Mouse (Mus musculus): ENCODE measurements around the gene Rasd1. TPM values are rescaled to one million over a fixed set of nuclear protein-coding genes. Genes with fewer than 3 reads are reported as not detected.

Gene Rasd1
- polyA plus RNA-seq (2016; fragmentation: Nextera tagmentation; extraction: Ambion mirVana): 1.0 and 1.1 TPM in 2 replicates

DNA sequence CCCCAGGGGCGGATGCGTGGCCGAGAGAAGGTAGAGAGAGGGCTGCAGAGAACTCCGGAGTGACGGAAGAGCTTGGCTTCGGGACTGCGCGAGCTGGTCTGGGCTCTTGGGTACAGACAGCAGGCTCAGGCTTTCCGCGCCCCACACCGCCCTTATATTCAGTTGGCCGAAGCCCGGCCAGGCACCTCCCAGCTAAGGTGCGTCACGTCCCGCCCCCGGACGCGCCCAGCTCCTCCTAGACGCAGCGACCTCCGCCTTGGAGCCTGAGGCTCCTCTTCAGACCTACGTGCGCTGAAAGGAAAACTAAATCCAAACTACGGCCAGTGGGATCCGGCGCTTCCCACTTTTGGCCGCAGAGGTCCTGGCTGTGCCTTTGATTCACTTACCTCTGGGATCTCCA is at the start of gene Rasd1:
Gene Rasd1 (minus strand): TSS at position 127 of the 400 bp plus-strand sequence.
- H3K9me3 ChIP-seq (replicated peaks): no peaks in the 10 kb centered on the region
- H3K27ac ChIP-seq: peak within 1 kb of the TSS; percentile 74
- H3K4me1 ChIP-seq: peaks cover 58% of the 10 kb centered on the region
- H3K4me3 ChIP-seq: peak within 1 kb of the TSS; percentile 60
- peaks cover 29% of the 10 kb centered on the region for H3K36me3 ChIP-seq
- WGBS: under 1% methylated on average over 28 of the region's 28 CpGs
- peak; percentile 83 for DNase-seq (ENCODE audit: low spot score)
- H3K27me3 ChIP-seq (ENCODE audit: low read depth, poor library complexity, severe bottlenecking): peaks cover 43% of the 10 kb centered on the region

DNA sequence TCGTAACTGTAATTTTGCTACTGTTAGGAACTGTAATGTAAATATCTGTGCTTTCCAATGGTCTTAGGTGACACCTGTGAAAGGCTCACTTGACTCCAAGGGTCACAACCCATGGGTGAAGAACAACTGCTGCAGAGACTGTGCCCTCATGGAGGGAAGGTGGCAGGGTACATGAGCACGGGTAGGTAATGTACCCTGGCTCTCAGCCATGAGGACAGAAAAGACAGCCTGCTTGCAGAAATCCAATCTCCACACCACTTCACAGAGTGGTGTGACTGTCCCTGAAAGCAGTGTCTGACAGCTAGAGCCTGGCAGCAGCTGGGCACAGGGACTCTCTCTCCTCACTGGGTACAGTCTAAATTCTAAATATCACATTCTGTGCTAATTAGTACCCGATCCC is 46.8 kb upstream of the Rasd1 start:
- Histone ChIP-seq H3K36me3 (no peaks in the 10 kb centered on the region), H3K27me3 (ENCODE audit: low read depth, poor library complexity, severe bottlenecking) (no peaks in the 10 kb centered on the region), H3K4me1 (peaks cover 11% of the 10 kb centered on the region), H3K4me3 (no peak overlapping the region), H3K9me3 (replicated peaks) (no peaks in the 10 kb centered on the region), H3K27ac (no peak overlapping the region)
- DNase-seq (ENCODE audit: low spot score): no peak
- WGBS: 91% methylated on average over 3 of the region's 3 CpGs

DNA sequence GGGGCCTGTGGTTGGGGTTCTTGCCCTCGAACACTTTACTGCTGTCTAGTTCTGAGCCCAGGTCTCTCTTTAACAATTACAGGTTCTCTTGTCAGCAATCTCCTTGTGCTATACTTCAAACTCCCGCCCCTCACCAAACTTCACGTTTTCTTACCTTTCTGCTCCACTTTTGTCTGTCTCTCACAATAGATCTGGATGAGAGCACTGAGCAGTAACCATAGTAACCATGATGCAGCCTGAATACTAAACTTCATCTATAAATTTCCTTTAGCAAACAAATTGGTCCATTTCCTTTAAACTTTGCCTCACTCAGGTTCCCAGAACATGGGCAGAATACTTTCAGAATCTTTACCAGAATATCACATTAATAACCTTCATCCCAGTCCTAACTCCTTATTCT is 44.7 kb upstream of the Rasd1 start:
- no peaks in the 10 kb centered on the region for H3K27me3 ChIP-seq (ENCODE audit: low read depth, poor library complexity, severe bottlenecking)
- H3K4me3 ChIP-seq: no peak overlapping the region
- DNase-seq (ENCODE audit: low spot score): no peak
- H3K4me1 ChIP-seq: no peaks in the 10 kb centered on the region
- H3K27ac ChIP-seq: no peak overlapping the region
- H3K9me3 ChIP-seq (replicated peaks): no peaks in the 10 kb centered on the region
- H3K36me3 ChIP-seq: no peaks in the 10 kb centered on the region
- 86% methylated on average over 3 of the region's 3 CpGs for WGBS

DNA sequence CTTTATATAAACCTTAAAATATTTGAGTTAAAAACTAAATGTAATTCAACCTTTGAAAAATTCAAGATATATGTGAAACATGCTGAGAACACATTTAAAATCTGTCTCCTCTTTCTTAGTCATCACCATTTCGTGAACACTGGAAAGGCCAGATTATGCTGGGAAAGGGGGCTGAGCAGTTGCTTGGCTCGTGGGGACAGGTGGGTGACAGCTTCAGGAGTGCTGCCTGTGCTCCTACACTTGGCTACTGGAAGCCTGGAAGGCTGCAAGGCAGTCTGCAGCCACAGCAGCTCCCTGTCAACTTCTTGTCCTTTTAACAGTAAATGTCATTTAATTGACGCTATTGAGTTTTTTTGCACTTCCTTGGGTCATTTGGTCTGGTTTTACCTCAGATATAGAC is 41.1 kb upstream of the Rasd1 start:
- H3K27ac ChIP-seq: no peak overlapping the region
- no peaks in the 10 kb centered on the region for H3K36me3 ChIP-seq
- H3K9me3 ChIP-seq (replicated peaks): no peaks in the 10 kb centered on the region
- WGBS: 78% methylated on average over 3 of the region's 3 CpGs
- H3K4me3 ChIP-seq: no peak overlapping the region
- no peak for DNase-seq (ENCODE audit: low spot score)
- H3K27me3 ChIP-seq (ENCODE audit: low read depth, poor library complexity, severe bottlenecking): no peaks in the 10 kb centered on the region
- no peaks in the 10 kb centered on the region for H3K4me1 ChIP-seq

DNA sequence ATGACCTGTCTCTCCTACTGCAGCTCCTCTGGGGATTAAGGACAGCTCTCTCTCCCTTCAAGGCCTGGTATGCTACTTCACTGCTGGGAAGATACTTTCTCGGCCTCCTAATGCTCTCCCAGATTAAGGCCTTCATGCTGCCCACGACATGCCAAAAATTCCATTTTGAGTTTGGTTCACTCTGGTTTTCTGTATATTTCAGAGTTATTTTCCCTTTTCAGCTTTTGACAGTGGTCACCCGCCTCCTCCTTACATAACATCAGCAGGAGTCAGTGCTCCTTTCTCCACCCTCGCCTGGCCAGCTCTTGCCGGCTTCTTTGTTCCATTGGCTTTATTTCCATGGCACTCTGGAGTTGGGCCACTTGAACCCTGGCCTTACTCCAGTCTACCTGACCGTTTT is 40.0 kb upstream of the Rasd1 start:
- H3K9me3 ChIP-seq (replicated peaks): no peaks in the 10 kb centered on the region

DNA sequence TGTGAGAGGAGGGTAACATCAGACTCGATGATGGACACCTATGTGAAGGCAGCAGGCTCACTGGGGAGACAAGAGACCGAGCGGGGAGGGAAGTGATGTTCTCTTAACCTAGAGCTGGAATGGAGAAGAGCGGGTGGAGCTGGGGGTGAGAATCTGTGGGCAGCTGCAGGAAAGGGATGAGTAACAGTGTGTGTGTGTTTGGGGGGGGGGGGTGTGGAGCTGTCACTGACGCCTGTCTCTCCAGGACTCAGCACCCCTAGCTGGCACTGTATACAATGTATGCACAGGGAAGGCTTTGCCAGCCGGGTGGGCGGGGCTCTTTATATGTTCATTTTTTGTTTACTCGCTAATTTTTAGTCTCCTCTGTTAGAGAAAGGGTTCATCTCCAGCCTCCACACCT is 39.1 kb upstream of the Rasd1 start:
- DNase-seq (ENCODE audit: low spot score): no peak
- Histone ChIP-seq H3K4me3 (no peak overlapping the region), H3K27ac (no peak overlapping the region), H3K27me3 (ENCODE audit: low read depth, poor library complexity, severe bottlenecking) (no peaks in the 10 kb centered on the region), H3K36me3 (no peaks in the 10 kb centered on the region), H3K9me3 (replicated peaks) (no peaks in the 10 kb centered on the region), H3K4me1 (no peaks in the 10 kb centered on the region)
- 89% methylated on average over 8 of the region's 8 CpGs for WGBS

More for the DNA sequence above, 40.0 kb upstream of the Rasd1 start:
- Histone ChIP-seq H3K36me3 (no peaks in the 10 kb centered on the region), H3K4me1 (no peaks in the 10 kb centered on the region), H3K27me3 (ENCODE audit: low read depth, poor library complexity, severe bottlenecking) (no peaks in the 10 kb centered on the region), H3K4me3 (no peak overlapping the region), H3K27ac (no peak overlapping the region)
- WGBS: 83% methylated on average over 6 of the region's 6 CpGs
- no peak for DNase-seq (ENCODE audit: low spot score)

DNA sequence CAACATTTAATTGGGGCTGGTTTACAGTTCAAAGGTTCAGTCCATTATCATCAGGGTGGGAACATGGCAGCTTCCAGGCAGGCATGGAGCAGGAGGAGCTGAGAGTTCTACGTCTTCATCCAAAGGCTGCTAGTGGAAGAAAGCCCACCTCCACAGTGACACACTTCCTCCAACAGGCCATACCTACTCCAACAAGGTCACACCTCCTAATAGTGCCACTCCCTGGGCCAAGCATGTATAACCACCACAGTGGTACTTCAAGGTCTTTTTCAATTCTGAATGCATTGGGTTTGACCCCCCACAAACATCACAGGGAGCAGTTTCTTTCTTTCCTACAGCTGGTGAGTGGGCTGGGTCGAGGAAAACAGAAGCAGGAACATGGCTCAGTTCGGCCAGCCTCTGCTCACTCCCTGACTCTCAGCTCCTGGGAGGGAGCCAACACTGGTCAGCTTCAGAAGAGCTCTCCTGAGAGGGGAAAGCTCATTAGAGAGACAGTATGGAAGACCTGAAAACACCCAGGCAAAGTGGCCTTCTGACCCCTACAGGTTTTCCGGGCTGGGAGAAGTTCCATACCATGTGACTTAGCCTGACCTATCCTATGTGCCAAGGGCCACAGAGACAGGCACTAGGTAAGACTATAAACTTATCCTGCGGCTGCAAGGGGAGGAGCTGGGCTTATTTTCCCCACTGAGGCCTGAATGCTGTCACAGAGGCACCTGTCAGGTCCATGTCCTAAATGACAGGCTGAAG is 36.7 kb upstream of the Rasd1 start:
- no peaks in the 10 kb centered on the region for H3K27me3 ChIP-seq (ENCODE audit: low read depth, poor library complexity, severe bottlenecking)
- H3K9me3 ChIP-seq (replicated peaks): no peaks in the 10 kb centered on the region
- no peaks in the 10 kb centered on the region; the same call in 1 of the 2 replicates for H3K4me1 ChIP-seq
- H3K36me3 ChIP-seq: no peaks in the 10 kb centered on the region
- 81% methylated on average over 5 of the region's 5 CpGs for WGBS
- no peak overlapping the region for H3K4me3 ChIP-seq
- no peak overlapping the region for H3K27ac ChIP-seq
- DNase-seq (ENCODE audit: low spot score): no peak

DNA sequence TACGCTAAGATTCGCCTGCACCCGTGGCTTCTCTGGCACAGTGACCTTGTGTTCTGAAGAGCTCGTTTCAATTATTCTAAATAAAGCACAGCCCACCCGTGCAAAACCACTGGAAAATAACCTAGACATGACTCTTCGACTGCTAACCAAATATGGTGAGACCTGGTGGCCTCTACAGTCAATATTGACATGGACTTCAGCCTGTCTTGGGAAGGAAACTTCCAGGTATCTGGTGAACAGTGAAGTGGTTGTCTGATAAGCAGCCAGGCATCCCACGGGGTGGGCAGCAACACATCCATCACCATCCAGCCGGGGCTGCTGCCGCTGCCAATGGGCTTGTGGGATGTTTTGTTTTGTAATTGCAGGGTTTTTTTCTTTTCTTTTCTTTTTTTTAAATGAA is 29.6 kb upstream of the Rasd1 start:
- no peaks in the 10 kb centered on the region for H3K36me3 ChIP-seq
- 84% methylated on average over 9 of the region's 9 CpGs for WGBS

DNA sequence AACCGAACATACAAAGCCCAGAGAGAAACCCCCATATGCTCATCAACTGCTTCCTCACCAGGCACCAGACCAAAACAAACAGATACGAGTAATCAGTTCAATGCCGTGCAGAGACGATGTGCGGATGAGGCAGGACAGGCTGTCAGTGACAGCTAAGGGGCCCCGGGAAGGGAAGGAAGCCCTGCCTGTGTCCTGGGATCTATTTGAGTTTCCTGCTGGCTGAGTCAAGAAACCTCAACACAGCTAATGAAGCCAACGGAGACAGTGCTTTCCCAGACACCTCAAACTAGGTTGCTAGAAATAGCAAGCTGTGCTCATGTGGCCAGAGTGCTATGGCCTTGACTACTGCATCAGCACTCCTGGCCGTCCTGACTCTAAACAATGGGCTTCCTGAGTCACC is 26.6 kb upstream of the Rasd1 start:
- no peak overlapping the region for H3K4me3 ChIP-seq
- no peak for DNase-seq (ENCODE audit: low spot score)
- H3K27ac ChIP-seq: no peak overlapping the region
- WGBS: 76% methylated on average over 8 of the region's 8 CpGs
- no peaks in the 10 kb centered on the region for H3K27me3 ChIP-seq (ENCODE audit: low read depth, poor library complexity, severe bottlenecking)
- H3K9me3 ChIP-seq (replicated peaks): no peaks in the 10 kb centered on the region
- H3K4me1 ChIP-seq: peaks cover 13% of the 10 kb centered on the region
- H3K36me3 ChIP-seq: no peaks in the 10 kb centered on the region

More for the DNA sequence above, 29.6 kb upstream of the Rasd1 start:
- Histone ChIP-seq H3K9me3 (replicated peaks) (no peaks in the 10 kb centered on the region), H3K27me3 (ENCODE audit: low read depth, poor library complexity, severe bottlenecking) (no peaks in the 10 kb centered on the region), H3K4me1 (peaks cover 11% of the 10 kb centered on the region), H3K27ac (no peak overlapping the region), H3K4me3 (no peak overlapping the region)
- no peak for DNase-seq (ENCODE audit: low spot score)

DNA sequence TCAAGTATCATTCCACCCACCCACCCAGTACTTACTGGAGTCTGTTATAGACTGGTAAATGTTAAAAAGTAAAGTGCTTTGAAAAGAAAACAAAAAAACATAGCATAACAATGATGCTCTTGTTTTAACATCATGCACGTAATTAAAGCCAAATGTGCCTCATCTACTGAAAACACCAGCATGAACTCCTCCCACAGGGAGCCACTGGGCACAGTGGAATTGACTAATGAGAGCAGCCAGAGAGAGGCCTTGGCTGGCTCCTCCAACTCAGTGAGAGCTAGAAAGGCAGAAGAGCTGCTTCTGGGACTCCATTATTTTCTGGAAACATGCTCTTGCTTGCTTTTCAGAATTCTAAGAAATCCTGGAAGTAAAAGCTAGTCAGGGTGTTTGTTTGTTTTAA is 24.7 kb upstream of the Rasd1 start:
- no peak overlapping the region for H3K4me3 ChIP-seq
- no peaks in the 10 kb centered on the region for H3K36me3 ChIP-seq
- no peaks in the 10 kb centered on the region for H3K27me3 ChIP-seq (ENCODE audit: low read depth, poor library complexity, severe bottlenecking)
- peaks cover 13% of the 10 kb centered on the region for H3K4me1 ChIP-seq
- H3K9me3 ChIP-seq (replicated peaks): no peaks in the 10 kb centered on the region
- no peak for DNase-seq (ENCODE audit: low spot score)
- 86% methylated on average over 1 of the region's 1 CpGs for WGBS
- peak overlapping the region; percentile 51; the same call in 1 of the 2 replicates for H3K27ac ChIP-seq

DNA sequence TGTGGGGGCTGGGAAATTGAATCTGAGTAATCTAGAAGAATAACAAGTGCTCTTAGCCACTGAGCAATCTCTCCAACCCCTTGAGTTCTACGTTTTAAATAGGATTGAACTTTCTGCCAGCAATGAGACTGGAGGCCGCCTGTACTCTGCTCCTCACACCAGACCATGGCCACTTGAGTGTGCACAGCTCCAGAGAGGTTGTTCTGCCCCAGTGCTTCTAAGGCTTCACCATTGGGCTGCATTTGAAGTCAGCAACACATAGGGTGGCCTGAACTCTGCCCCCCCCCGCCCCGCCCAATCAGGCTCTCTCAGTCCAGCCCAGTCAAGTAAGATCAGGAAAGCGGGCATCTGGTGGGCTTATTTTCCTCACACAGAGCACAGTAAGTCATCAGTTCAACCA is 13.1 kb upstream of the Rasd1 start:
- peaks cover 17% of the 10 kb centered on the region for H3K4me1 ChIP-seq
- no peak overlapping the region for H3K4me3 ChIP-seq
- H3K27ac ChIP-seq: no peak overlapping the region
- DNase-seq (ENCODE audit: low spot score): no peak
- H3K27me3 ChIP-seq (ENCODE audit: low read depth, poor library complexity, severe bottlenecking): no peaks in the 10 kb centered on the region
- H3K9me3 ChIP-seq (replicated peaks): no peaks in the 10 kb centered on the region
- no peaks in the 10 kb centered on the region for H3K36me3 ChIP-seq
- WGBS: 87% methylated on average over 5 of the region's 5 CpGs

DNA sequence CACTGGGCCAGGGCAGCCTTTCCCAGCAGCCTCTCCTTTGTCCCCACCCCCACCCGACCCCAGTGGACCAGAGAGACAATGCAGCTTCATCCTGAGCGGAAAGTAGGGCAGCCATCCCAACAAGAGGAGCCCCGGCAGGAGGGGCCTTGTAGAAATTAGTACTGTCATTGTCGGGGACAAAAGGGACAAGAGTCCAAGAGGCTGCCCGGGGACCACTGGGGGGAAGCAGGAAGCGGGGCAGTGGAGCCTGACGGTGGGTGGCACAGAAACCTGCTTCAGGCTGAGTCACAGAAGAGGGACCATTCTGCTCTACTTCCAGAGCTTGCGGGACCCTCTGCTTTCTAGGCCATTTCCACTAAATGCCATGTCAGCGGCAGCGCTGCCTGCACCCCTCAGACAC is 10.5 kb upstream of the Rasd1 start:
- Histone ChIP-seq H3K4me3 (no peak overlapping the region), H3K27me3 (ENCODE audit: low read depth, poor library complexity, severe bottlenecking) (no peaks in the 10 kb centered on the region), H3K36me3 (no peaks in the 10 kb centered on the region), H3K4me1 (peaks cover 21% of the 10 kb centered on the region; the same call in 1 of the 2 replicates), H3K27ac (0 out of 2 replicates have a peak overlapping the region, but pooled peaks have one; percentile 27), H3K9me3 (replicated peaks) (no peaks in the 10 kb centered on the region)
- DNase-seq (ENCODE audit: low spot score): no peak
- 56% methylated on average over 10 of the region's 10 CpGs for whole genome bisulfite sequencing

DNA sequence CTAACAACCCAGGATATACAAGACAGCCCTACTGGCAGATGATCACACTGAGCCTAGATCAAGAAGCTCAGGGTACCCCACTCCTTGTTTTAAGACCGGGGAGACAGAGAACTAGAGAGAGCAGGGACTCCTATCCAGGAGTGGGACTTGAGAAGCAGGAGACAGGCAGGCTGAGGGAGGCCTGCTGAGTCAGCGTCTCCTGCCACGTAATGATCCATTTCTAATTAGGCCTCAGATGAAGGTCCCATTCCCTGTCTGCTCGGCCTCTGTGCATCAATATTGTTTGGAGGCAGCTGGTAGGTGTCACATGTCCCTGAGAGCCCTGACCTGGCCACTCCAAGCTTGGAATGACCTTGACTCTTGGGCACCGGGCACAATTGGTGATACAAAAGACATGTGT is 8.6 kb upstream of the Rasd1 start:
- Histone ChIP-seq H3K36me3 (no peaks in the 10 kb centered on the region), H3K4me3 (no peak overlapping the region), H3K27me3 (ENCODE audit: low read depth, poor library complexity, severe bottlenecking) (no peaks in the 10 kb centered on the region), H3K9me3 (replicated peaks) (no peaks in the 10 kb centered on the region), H3K4me1 (peaks cover 34% of the 10 kb centered on the region), H3K27ac (0 out of 2 replicates have a peak overlapping the region, but pooled peaks have one; percentile 4)
- WGBS: 80% methylated on average over 5 of the region's 5 CpGs
- no peak for DNase-seq (ENCODE audit: low spot score)

DNA sequence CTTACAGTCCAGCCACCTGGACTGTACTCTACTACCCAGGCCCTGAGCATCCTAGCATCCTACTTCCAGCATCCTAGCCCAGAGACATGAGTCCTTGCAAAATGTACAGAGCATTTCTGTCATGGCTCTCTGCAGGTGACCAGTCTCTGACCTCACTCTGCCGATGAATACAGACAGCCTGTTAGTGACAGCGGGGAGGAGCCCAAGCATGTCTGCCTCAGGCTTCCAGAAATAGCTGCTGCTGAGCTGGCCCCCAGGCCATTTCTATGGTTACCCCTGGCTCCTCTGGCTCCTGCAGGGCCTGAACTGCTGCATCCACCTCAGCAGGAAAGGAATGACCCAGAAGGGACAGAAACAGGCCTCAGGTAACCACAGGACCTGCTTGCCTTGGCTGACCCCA is 6.9 kb upstream of the Rasd1 start:
- H3K27ac ChIP-seq: no peak overlapping the region
- no peaks in the 10 kb centered on the region for H3K27me3 ChIP-seq (ENCODE audit: low read depth, poor library complexity, severe bottlenecking)
- peaks cover 34% of the 10 kb centered on the region for H3K4me1 ChIP-seq
- no peaks in the 10 kb centered on the region for H3K9me3 ChIP-seq (replicated peaks)
- H3K36me3 ChIP-seq: no peaks in the 10 kb centered on the region
- 84% methylated on average over 2 of the region's 2 CpGs for WGBS
- no peak for DNase-seq (ENCODE audit: low spot score)
- no peak overlapping the region for H3K4me3 ChIP-seq
